Mouse (Mus musculus) ovary, adult 10 weeks (tissue): ENCODE data around the gene Rfpl4b. TPM values are rescaled to one million over a fixed set of nuclear protein-coding genes. Genes with fewer than 3 reads are reported as not detected.

ENCODE experiments used
- polyA plus RNA-seq: library from polyadenylated mRNA; stranded (reverse); fragments of 350-450 nt; fragmentation: Illumina TruSeq; extraction: RNeasy Lipid Tissue Mini Kit (QIAGEN cat#74804); gene quantifications from one replicate; pipeline ENCODE4 v1.2.3, GENCODE M21; 2014

Rfpl4b gene
- polyA plus RNA-seq, result not detected

GRCm38 (mm10) chr10:38821679-38822078 is at the start of gene Rfpl4b:
Rfpl4b (minus strand) TSS chr10:38821779.

Other genes with a start within 250 kb of the Rfpl4b start
- gene Lama4, start 143.7 kb upstream of the Rfpl4b start, polyA plus RNA-seq, result 49.3 TPM